Mouse (Mus musculus) E14TG2a.4 (cell line): Measurements from ENCODE around the gene Frmd4b.

Experiments
- CTCF ChIP-seq: conservative IDR thresholded peaks from 2 replicates; pipeline ENCODE4 v1.5.1; 2014; ENCODE audit warnings: low read length
- NANOG ChIP-seq: IDR thresholded peaks from 2 replicates; pipeline ENCODE4 v1.6.1; 2014; ENCODE audit warnings: borderline replicate concordance, low read length, mixed read lengths

DNA sequence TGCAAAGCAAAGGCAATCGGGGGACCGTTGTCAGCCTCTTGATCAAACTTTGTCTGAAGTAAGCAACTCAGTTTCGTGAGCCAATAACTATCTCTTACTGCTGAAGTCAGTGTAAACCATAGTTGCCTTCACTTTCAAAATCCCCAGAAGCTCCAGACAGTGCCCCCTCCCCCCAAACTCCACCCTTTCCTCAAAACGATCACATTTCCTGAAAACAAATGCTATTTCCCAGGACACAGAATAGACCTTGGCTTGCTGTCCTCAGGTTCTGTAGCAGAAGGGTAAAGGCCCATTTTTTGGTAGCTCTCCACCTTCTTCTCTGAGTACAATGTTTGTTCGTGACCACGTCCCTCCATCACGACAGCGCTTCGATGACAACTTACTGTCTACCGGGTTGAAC, 107.9 kb downstream of the Frmd4b start:
- TF ChIP-seq NANOG = no peak
- no peak for TF ChIP-seq CTCF
